9 mouse cellular contexts compared by ENCODE assay signal in the genomic region with DNA sequence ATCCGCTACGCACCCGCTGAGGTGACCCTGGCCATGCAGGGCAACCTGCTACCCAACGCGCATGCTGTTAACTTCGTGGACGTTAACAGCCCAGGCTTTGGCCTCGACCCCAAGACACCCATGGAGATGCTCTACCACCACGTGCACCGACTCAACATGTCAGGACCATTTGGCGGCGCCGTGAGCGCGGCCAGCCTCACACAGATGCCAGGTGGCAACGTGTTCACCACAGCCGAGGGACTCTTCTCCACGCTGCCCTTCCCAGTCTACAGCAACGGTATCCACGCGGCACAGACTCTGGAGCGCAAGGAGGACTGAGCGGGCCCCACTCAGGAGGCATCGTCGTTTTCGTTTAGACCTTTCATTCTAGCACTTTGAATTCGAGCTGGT.
DNase-seq lines count a peak whose midpoint lies in the region; ATAC-seq lines count a peak whose summit lies in the region.
"Had no signal": no experiment of that assay in that cellular context is flagged by ENCODE, and none has a peak within 500 bp of the region (broad histone marks: within the 10 kb centered on the region; RNA-seq: fewer than 3 reads in every experiment).

No protein-coding gene starts in this region.

- H3K27ac ChIP-seq in embryonic facial prominence, embryonic 12.5 days, result no peak overlapping the region
- no peak overlapping the region for H3K27ac ChIP-seq in hindbrain, embryonic 14.5 days
- no peak overlapping the region for H3K27ac ChIP-seq in midbrain, embryonic 15.5 days

- DNase-seq in left cerebral cortex, postnatal 4 days, result peak; percentile 13
- DNase-seq in left cerebral cortex, adult 18-20 months (ENCODE audit: low spot score in 2 of 2), result no peak
- no peak for DNase-seq in hindbrain, embryonic 14.5 days (ENCODE audit: low spot score)
- no peak for DNase-seq in urinary bladder, postnatal 4 days (ENCODE audit: low spot score in 2 of 2)
- no peak for DNase-seq in layer of hippocampus, adult 9-10 months (ENCODE audit: low spot score)
- DNase-seq in urinary bladder, postnatal 14 days (ENCODE audit: low spot score), result no peak

- 66% methylated on average over 27 of the region's 27 CpGs for WGBS in embryonic facial prominence, embryonic 12.5 days
- 75% methylated on average over 27 of the region's 27 CpGs for WGBS in hindbrain, embryonic 14.5 days
- 74% methylated on average over 27 of the region's 27 CpGs for WGBS in midbrain, embryonic 15.5 days

- no peaks in the 10 kb centered on the region for H3K36me3 ChIP-seq in embryonic facial prominence, embryonic 12.5 days
- no peaks in the 10 kb centered on the region for H3K36me3 ChIP-seq in hindbrain, embryonic 14.5 days (replicated peaks; ENCODE audit: control insufficient read depth, insufficient read depth)
- no peaks in the 10 kb centered on the region for H3K36me3 ChIP-seq in midbrain, embryonic 15.5 days (replicated peaks)

- H3K27me3 ChIP-seq in embryonic facial prominence, embryonic 12.5 days, result peaks cover 31% of the 10 kb centered on the region
- H3K27me3 ChIP-seq in hindbrain, embryonic 14.5 days (ENCODE audit: control insufficient read depth, insufficient read depth, low read length), result peaks cover 13% of the 10 kb centered on the region; the same call in 1 of the 2 replicates
- peaks cover 11% of the 10 kb centered on the region for H3K27me3 ChIP-seq in midbrain, embryonic 15.5 days (replicated peaks)
- H3K27me3 ChIP-seq: Patski had no signal

- peak overlapping the region; percentile 76 for H3K4me2 ChIP-seq in embryonic facial prominence, embryonic 12.5 days (replicated peaks)
- peak overlapping the region; percentile 57; the same call in 1 of the 2 replicates for H3K4me2 ChIP-seq in hindbrain, embryonic 14.5 days (replicated peaks)
- no peak overlapping the region for H3K4me2 ChIP-seq in midbrain, embryonic 15.5 days

- intact Hi-C loops in left cerebral cortex, postnatal 4 days (cut with DNase I), result no loop called here

- H3K9ac ChIP-seq in embryonic facial prominence, embryonic 12.5 days, result 0 out of 2 replicates have a peak overlapping the region, but pooled peaks have one; percentile 24
- H3K9ac ChIP-seq in hindbrain, embryonic 14.5 days, result no peak overlapping the region
- no peak overlapping the region for H3K9ac ChIP-seq in midbrain, embryonic 15.5 days

- peak overlapping the region; percentile 42 for H3K4me3 ChIP-seq in embryonic facial prominence, embryonic 12.5 days
- H3K4me3 ChIP-seq in hindbrain, embryonic 14.5 days (replicated peaks; ENCODE audit: low read length), result no peak overlapping the region
- H3K4me3 ChIP-seq in midbrain, embryonic 15.5 days, result no peak overlapping the region

- H3K4me1 ChIP-seq in embryonic facial prominence, embryonic 12.5 days, result peaks cover 18% of the 10 kb centered on the region
- H3K4me1 ChIP-seq in hindbrain, embryonic 14.5 days (replicated peaks; ENCODE audit: control insufficient read depth, insufficient read depth, low read length), result no peaks in the 10 kb centered on the region; the same call in 1 of the 2 replicates
- H3K4me1 ChIP-seq in midbrain, embryonic 15.5 days, result peaks cover 13% of the 10 kb centered on the region

- no peaks in the 10 kb centered on the region for H3K9me3 ChIP-seq in embryonic facial prominence, embryonic 12.5 days
- H3K9me3 ChIP-seq in hindbrain, embryonic 14.5 days (ENCODE audit: control insufficient read depth, low read length), result no peaks in the 10 kb centered on the region
- no peaks in the 10 kb centered on the region for H3K9me3 ChIP-seq in midbrain, embryonic 15.5 days

- ATAC-seq in embryonic facial prominence, embryonic 12.5 days (ENCODE audit: insufficient number of reproducible peaks, insufficient read depth, low FRiP score, low TSS enrichment), result no peak; the same call in 1 of the 2 replicates
- ATAC-seq in hindbrain, embryonic 14.5 days (ENCODE audit: low FRiP score), result 0 out of 2 replicates have a peak, but pooled peaks have one; percentile 6
- peak; percentile 28; the same call in 1 of the 2 replicates for ATAC-seq in midbrain, embryonic 15.5 days (replicated peaks)
- ATAC-seq: Patski had no signal
